Mouse (Mus musculus): Measurements from ENCODE around the gene Fdxr.

The Fdxr gene

GRCm38 (mm10) chr11:115269330-115270066, 7.4 kb downstream of the Fdxr start:
- DNase-seq (ENCODE audit: low spot score in 2 of 2), result no peak

DNA sequence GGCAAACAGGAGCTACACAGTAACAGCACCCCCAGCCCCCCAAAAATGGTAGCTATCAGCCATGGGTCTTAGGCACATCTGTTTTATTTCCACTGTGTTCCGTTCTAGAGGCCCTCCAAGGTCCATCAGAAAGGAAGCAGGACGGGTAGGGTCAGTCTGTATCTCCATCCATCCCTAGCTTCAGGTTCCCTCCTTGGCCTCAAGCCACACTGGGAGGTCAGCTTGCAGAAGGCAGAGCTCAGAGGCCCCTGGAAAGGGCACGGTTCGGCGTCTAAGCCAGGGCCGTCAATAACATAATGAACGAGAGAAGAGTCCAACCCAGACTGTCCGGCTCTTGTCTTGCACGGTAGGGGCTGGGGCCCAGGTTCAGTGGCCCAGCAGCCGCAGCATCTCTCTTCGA, 8.9 kb downstream of the Fdxr start:
- DNase-seq (ENCODE audit: low spot score in 2 of 2), result no peak

- DNase-seq (ENCODE audit: low spot score in 2 of 2), result no peak
These were observed 9.6 kb downstream of the Fdxr start, which contains the start of gene Grin2c for GRCm38 (mm10) chr11:115267061-115267883. TSS of gene Grin2c (minus strand) at chr11:115267243.

DNA sequence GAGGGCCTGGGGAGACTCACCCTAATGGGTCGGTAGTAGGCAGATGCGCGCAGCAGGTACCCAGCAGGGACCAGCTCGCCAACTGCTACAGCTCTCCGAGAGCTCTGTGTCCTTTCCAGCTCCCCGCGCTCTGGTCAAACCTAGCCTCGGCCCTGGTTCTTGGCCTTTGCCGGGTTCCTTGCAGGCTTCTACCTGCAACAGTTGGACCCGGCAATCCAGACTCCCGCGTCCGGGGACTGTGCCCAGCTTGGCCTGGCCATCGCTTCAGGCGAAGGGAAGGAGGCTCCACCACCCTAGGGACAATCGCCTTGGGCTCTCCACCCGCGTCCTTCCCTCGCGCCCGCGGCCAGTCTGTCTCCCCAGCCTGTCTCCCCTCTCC, 10.5 kb downstream of the Fdxr start:
- DNase-seq (ENCODE audit: low spot score in 2 of 2), result no peak

DNA sequence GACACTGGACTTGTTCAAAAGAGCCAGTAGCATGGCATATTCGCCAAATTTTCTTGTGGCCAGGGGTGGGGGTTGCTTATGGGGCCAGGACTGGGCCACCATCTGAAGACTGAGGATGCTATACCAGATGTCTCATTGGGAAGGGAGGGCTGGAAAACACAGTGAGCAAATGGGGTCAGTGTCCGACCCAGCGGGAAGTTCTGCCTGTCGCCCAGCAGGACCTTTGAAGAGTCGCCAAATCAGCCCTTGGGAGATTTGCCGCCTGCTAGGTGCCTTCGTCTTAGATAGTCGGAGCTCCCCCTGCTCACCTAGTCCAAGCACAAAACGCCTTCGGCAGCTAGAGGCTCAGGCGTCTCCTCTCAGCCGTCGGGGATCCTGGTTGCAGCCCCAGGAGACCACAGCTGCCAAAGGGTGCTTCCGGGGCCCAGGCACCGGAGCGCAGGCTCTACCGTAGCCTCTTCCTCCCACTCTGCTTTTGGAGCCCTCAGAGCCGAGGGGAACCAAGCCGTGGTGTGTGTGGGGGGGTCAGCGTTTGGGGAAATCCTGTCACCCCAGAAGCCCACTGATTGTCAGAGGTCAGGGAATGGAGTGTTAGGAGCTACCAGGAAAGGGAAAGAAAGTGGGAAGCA, 11.0 kb downstream of the Fdxr start:
- no peak for DNase-seq (ENCODE audit: low spot score in 2 of 2)

GRCm38 (mm10) chr11:115264862-115265668, 11.8 kb downstream of the Fdxr start:
- DNase-seq (ENCODE audit: low spot score in 2 of 2), result peak in 1 of 2 experiments; percentile 63

GRCm38 (mm10) chr11:115264136-115264861, 12.6 kb downstream of the Fdxr start:
- DNase-seq (ENCODE audit: low spot score in 2 of 2), result no peak

- DNase-seq (ENCODE audit: low spot score in 2 of 2), result no peak
These were observed 13.9 kb downstream of the Fdxr start for GRCm38 (mm10) chr11:115262954-115263353.

DNA sequence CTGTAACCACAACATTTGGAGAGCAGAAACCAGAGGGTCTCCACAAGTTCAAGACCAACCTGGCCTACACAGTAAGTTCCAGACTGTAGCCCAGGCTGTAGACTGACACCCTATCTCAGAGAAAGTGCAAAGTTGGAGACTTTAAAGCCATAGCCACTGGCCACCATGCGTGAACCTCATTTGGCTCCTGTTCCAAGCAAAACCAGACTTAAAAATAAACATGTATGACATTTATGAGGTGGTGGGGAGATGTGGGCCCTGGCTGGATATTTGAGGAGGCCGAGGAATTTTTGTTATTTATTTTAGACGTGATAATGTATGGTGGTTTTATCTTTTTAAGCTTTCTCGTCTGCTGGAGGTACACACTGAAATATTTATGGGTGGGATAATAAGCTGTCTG, 17.7 kb downstream of the Fdxr start:
- DNase-seq (ENCODE audit: low spot score in 2 of 2), result no peak

DNA sequence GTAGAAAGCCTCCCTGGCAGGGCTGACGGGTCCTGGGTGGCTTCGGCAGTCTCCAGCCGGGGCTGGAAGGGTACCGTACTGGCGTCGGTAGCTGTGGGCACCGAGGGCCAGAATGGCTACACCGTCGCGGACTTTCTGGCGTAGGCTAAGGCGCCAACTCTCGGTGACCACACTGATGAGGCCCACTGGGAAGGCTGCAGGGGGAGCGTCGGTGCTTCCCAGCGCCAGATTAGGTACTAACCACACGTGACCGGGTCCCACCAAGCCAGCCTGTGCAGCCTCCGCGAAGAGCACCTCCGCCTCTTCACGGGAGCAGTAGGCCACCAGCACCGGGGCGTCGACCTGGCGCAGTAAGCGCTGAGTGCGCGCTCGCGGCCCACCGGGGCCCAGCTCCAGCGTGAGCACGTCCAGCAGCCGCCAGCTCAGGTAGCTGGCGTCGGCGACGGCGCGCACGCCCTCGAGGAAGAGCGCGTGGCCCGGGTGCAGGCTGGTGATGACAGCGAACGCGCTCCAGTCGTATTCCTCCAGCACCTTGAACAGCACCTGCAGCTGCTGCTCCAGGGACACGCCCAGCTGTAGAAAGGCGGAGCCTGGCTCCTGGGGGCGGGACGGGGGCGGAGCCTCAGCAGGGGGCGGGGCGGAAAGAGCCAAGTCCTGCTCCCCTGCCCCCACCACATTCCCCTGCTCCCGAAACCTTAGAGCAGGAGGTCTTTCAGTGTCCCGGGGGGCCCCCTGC, 18.9 kb downstream of the Fdxr start:
- DNase-seq (ENCODE audit: low spot score in 2 of 2), result no peak

GRCm38 (mm10) chr11:115251258-115251657, 25.6 kb downstream of the Fdxr start:
- no peak for DNase-seq (ENCODE audit: low spot score in 2 of 2)

GRCm38 (mm10) chr11:115250405-115251090, 26.3 kb downstream of the Fdxr start:
- DNase-seq (ENCODE audit: low spot score in 2 of 2), result no peak

DNA sequence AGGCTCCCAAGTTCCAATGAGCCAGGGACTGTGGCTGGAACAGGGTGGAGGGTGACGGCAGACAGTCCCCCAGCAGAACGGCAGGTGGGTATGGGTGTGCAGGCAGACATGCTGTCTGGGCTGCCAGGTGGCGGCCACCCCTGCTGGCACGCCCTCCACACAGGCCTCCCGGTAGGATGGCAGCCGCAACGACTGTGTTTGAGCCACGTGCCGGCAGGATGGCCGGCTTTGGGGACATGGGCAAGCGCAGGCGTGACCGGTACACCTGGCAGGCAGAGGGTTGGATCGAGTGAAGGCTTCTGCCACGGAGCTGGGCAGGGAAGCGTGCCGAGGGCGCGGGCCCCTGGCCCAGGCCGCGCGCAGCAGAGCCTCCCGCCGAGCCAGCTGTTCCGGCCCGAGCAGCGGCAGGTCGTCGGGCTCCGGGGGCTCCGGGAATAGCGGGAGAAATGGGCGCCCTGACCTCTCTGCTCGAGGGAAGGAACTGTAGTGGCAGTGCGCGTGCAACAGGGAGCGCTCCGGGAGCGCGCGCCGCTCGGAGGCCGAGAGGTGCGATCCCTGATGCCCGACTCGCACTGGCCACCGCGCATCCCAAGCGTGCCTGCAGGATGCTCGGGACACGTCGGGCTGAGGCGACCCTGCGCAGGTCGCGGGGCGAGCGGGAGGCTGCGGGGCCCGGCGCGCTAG, 27.0 kb downstream of the Fdxr start:
- no peak for DNase-seq (ENCODE audit: low spot score in 2 of 2)

DNA sequence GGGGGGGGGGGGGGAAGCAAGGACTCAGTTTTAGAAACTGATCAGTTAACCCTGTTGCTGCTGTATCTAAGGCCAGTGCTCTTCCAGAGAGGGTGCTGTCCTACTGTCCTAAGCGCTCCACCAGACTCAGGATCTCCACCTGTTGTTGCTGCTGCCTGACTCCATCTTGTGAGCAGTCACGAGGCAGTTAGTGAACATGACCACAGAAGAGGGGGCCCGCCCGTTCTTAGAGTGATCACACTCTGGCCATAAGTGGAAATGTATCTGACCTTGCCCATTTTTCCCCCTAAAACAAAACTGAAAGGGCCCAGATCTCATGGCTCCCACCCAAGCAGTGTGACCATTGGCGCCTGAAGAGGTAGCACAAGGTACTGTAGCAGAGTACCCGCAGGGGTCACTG, 28.9 kb downstream of the Fdxr start:
- no peak for DNase-seq (ENCODE audit: low spot score in 2 of 2)

GRCm38 (mm10) chr11:115247240-115247639, 29.6 kb downstream of the Fdxr start:
- no peak for DNase-seq (ENCODE audit: low spot score in 2 of 2)

- no peak for DNase-seq (ENCODE audit: low spot score in 2 of 2)
These were observed 30.5 kb downstream of the Fdxr start for GRCm38 (mm10) chr11:115246386-115246785.

DNA sequence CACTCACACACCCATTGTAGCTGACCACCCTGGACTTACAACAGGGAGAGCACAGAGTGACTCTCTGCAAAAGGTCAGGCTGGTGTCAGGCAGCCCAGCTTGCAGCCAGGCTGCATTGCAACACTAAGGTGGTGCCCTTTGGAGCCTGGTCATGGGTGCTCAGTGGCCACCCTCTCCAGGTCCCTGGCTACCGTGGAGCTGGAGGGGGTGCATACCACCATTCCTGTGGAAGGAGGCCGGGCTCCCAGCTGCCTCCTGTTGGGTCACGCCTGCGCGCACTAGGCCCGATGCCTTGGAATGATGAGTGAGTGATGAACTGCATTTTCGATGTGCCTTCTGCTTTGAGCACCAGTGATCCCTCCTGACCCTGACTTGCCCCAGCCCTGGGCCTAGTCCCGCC, 32.0 kb downstream of the Fdxr start:
- no peak for DNase-seq (ENCODE audit: low spot score in 2 of 2)

GRCm38 (mm10) chr11:115243783-115244182, 33.1 kb downstream of the Fdxr start:
- DNase-seq (ENCODE audit: low spot score in 2 of 2), result no peak

DNA sequence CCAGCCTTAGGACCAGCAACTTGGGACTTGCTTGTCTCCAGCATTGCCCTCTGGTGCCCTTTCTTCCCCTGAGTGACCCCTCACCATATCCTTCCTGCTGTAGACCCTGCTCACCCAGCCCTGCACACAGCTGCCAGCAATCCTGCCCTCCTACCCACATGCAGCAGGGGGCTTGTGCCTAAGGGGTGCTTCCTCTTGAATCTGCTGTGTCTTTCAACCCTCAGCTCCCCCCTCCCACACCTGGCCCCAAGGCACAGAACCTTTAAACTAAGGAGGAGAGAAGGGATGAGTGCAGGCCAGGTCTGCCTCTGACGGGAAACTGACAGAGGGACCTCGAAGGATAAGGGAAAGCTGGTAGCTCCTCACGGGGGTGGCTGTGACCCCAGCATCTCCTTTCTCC, 34.1 kb downstream of the Fdxr start:
- peak; percentile 45 to 49 for DNase-seq (ENCODE audit: low spot score in 2 of 2)
